Comparison of ENCODE assay signal across 23 mouse cellular contexts in the genomic region with DNA sequence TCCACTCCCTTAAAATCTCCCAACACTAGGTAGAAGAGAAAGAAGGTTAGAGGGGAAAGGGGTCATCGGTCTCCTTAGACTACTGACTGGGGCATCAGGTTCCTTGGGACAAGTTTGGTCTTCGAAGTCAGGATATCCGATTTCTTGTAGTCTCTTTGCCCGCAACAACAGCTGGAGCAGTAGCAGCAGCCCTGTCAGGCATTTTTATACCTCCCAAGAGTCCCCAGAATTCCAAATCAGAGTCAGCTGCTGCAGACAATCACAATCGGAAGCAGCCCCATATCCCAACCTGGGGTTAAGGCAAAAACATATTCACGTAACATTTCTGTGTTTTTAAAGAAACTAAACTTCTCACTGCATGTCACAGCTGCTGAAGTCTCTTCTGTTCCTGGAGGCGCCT. TPM values are rescaled to one million over a fixed set of nuclear protein-coding genes. Genes with fewer than 3 reads are reported as not detected.
DNase-seq lines count a peak whose midpoint lies in the region; ATAC-seq and TF ChIP-seq lines count a peak whose summit lies in the region.
"Had no signal": no experiment of that assay in that cellular context is flagged by ENCODE, and none has a peak within 500 bp of the region (broad histone marks: within the 10 kb centered on the region; RNA-seq: fewer than 3 reads in every experiment).

No protein-coding gene starts in this region.

- H3K79me2 ChIP-seq in C2C12 (ENCODE audit: control insufficient read depth, insufficient read depth), result no peaks in the 10 kb centered on the region

- ATAC-seq in embryonic facial prominence, embryonic 11.5 days (replicated peaks; ENCODE audit: insufficient number of reproducible peaks, low FRiP score, low TSS enrichment, low read depth), result no peak
- ATAC-seq in limb, embryonic 14.5 days (ENCODE audit: low FRiP score, low read depth), result peak; percentile 68
- ATAC-seq: forebrain, embryonic 15.5 days; Patski had no signal

- H3K27me3 ChIP-seq in embryonic facial prominence, embryonic 11.5 days (ENCODE audit: control insufficient read depth, insufficient read depth, low read length), result no peaks in the 10 kb centered on the region
- H3K27me3 ChIP-seq in embryonic facial prominence, embryonic 10.5 days (replicated peaks; ENCODE audit: low read depth, poor library complexity, severe bottlenecking), result no peaks in the 10 kb centered on the region
- H3K27me3 ChIP-seq in C2C12 (ENCODE audit: control insufficient read depth, insufficient read depth, insufficient read length), result no peaks in the 10 kb centered on the region
- no peaks in the 10 kb centered on the region for H3K27me3 ChIP-seq in limb, embryonic 14.5 days (ENCODE audit: control insufficient read depth, insufficient read depth, low read length)
- H3K27me3 ChIP-seq: CH12.LX; embryonic facial prominence, embryonic 13.5 days; forebrain, embryonic 12.5 days; forebrain, embryonic 15.5 days; hindbrain, embryonic 12.5 days; hindbrain, embryonic 15.5 days; Patski had no signal

- H3K27ac ChIP-seq in embryonic facial prominence, embryonic 11.5 days (replicated peaks; ENCODE audit: low read depth, low read length), result no peak overlapping the region
- no peak overlapping the region for H3K27ac ChIP-seq in embryonic facial prominence, embryonic 10.5 days (replicated peaks)
- H3K27ac ChIP-seq in limb, embryonic 14.5 days (replicated peaks; ENCODE audit: low read depth, low read length), result 0 out of 2 replicates have a peak overlapping the region, but pooled peaks have one; percentile 26
- H3K27ac ChIP-seq: embryonic facial prominence, embryonic 13.5 days; forebrain, embryonic 12.5 days; forebrain, embryonic 15.5 days; gastrocnemius, adult 2 months; hindbrain, embryonic 12.5 days; hindbrain, embryonic 15.5 days had no signal

- peak; percentile 9 for DNase-seq in embryonic facial prominence, embryonic 11.5 days (ENCODE audit: low spot score)
- DNase-seq in embryonic facial prominence, embryonic 10.5 days (ENCODE audit: low spot score), result no peak
- peak; percentile 31 for DNase-seq in limb, embryonic 14.5 days (ENCODE audit: low spot score)
- no peak for DNase-seq in urinary bladder, postnatal 25 days (ENCODE audit: low spot score)
- DNase-seq in left cerebral cortex, postnatal 14 days (ENCODE audit: low spot score in 2 of 2), result no peak
- DNase-seq: adrenal gland, postnatal 10 days; adrenal gland, postnatal 36 days; cerebellum, adult 18-20 months; cerebellum, adult 9-10 months; cerebellum, postnatal 14 days; gastrocnemius, adult 2 months; gastrocnemius, postnatal 14 days; heart, adult 11 months had no signal

- intact Hi-C loops in left cerebral cortex, postnatal 14 days (cut with DNase I), result no loop called here

- H3K4me3 ChIP-seq in embryonic facial prominence, embryonic 11.5 days (ENCODE audit: low read depth, low read length), result no peak overlapping the region
- H3K4me3 ChIP-seq in embryonic facial prominence, embryonic 10.5 days, result no peak overlapping the region
- no peak overlapping the region for H3K4me3 ChIP-seq in C2C12 (ENCODE audit: insufficient read depth, poor library complexity, severe bottlenecking)
- H3K4me3 ChIP-seq in limb, embryonic 14.5 days (replicated peaks; ENCODE audit: low read length), result no peak overlapping the region
- H3K4me3 ChIP-seq: embryonic facial prominence, embryonic 13.5 days; forebrain, embryonic 12.5 days; forebrain, embryonic 15.5 days; gastrocnemius, adult 2 months; hindbrain, embryonic 12.5 days; hindbrain, embryonic 15.5 days had no signal

- H3K4me1 ChIP-seq in embryonic facial prominence, embryonic 11.5 days (ENCODE audit: control insufficient read depth, insufficient read depth, low read length), result no peaks in the 10 kb centered on the region
- no peaks in the 10 kb centered on the region for H3K4me1 ChIP-seq in embryonic facial prominence, embryonic 10.5 days
- no peaks in the 10 kb centered on the region for H3K4me1 ChIP-seq in limb, embryonic 14.5 days (ENCODE audit: control insufficient read depth, insufficient read depth, low read length)
- H3K4me1 ChIP-seq: embryonic facial prominence, embryonic 13.5 days; forebrain, embryonic 12.5 days; forebrain, embryonic 15.5 days; hindbrain, embryonic 12.5 days; hindbrain, embryonic 15.5 days had no signal

- peaks cover 4% of the 10 kb centered on the region; the same call in 1 of the 2 replicates for H3K36me3 ChIP-seq in embryonic facial prominence, embryonic 11.5 days (replicated peaks; ENCODE audit: control insufficient read depth, insufficient read depth, low read depth, low read length)
- H3K36me3 ChIP-seq in embryonic facial prominence, embryonic 10.5 days (replicated peaks), result peaks cover 94% of the 10 kb centered on the region
- H3K36me3 ChIP-seq in C2C12 (ENCODE audit: control insufficient read depth, insufficient read depth), result peaks cover 67% of the 10 kb centered on the region
- peaks cover 78% of the 10 kb centered on the region for H3K36me3 ChIP-seq in limb, embryonic 14.5 days (ENCODE audit: control insufficient read depth, insufficient read depth, low read length)

- TF ChIP-seq POLR2A in limb, embryonic 14.5 days (IDR thresholded peaks at IDR 0.05; ENCODE audit: borderline replicate concordance, extremely low read depth, insufficient read depth, insufficient read length), result no peak

- H3K9ac ChIP-seq in embryonic facial prominence, embryonic 11.5 days (replicated peaks; ENCODE audit: low read length), result no peak overlapping the region
- no peak overlapping the region for H3K9ac ChIP-seq in limb, embryonic 14.5 days (ENCODE audit: low read depth, low read length, severe bottlenecking)
- H3K9ac ChIP-seq: embryonic facial prominence, embryonic 13.5 days; forebrain, embryonic 12.5 days; forebrain, embryonic 15.5 days; hindbrain, embryonic 12.5 days; hindbrain, embryonic 15.5 days had no signal

- no peaks in the 10 kb centered on the region for H3K9me3 ChIP-seq in embryonic facial prominence, embryonic 11.5 days (replicated peaks; ENCODE audit: control insufficient read depth, low read length)
- no peaks in the 10 kb centered on the region for H3K9me3 ChIP-seq in embryonic facial prominence, embryonic 10.5 days
- H3K9me3 ChIP-seq in limb, embryonic 14.5 days (ENCODE audit: control insufficient read depth, low read length), result no peaks in the 10 kb centered on the region
- H3K9me3 ChIP-seq: embryonic facial prominence, embryonic 13.5 days; forebrain, embryonic 12.5 days; forebrain, embryonic 15.5 days; G1E; hindbrain, embryonic 12.5 days; hindbrain, embryonic 15.5 days had no signal

- H3K79me3 ChIP-seq in C2C12 (ENCODE audit: low read depth), result no peaks in the 10 kb centered on the region

- H3ac ChIP-seq in C2C12 (ENCODE audit: control insufficient read depth, insufficient read length, low read depth), result no peak overlapping the region

- no peak for TF ChIP-seq CTCF in C2C12 (IDR thresholded peaks at IDR 0.05; ENCODE audit: control insufficient read depth, insufficient read depth, insufficient read length)

- no peak overlapping the region for H3K4me2 ChIP-seq in embryonic facial prominence, embryonic 11.5 days (ENCODE audit: low read depth, low read length)
- no peak overlapping the region for H3K4me2 ChIP-seq in limb, embryonic 14.5 days (replicated peaks; ENCODE audit: low read depth, low read length, severe bottlenecking)
- H3K4me2 ChIP-seq: embryonic facial prominence, embryonic 13.5 days; forebrain, embryonic 12.5 days; forebrain, embryonic 15.5 days; heart, embryonic 11.5 days; hindbrain, embryonic 12.5 days; hindbrain, embryonic 15.5 days had no signal

- 73% methylated on average over 7 of the region's 7 CpGs for WGBS in embryonic facial prominence, embryonic 11.5 days
- WGBS in embryonic facial prominence, embryonic 10.5 days, result 83% methylated on average over 7 of the region's 7 CpGs
- WGBS in limb, embryonic 14.5 days, result 60% methylated on average over 7 of the region's 7 CpGs

TF ChIP-seq in C2C12, 6 proteins besides CTCF, POLR2A, EP300 and RAD21:
- TF ChIP-seq MYOD1 (IDR thresholded peaks at IDR 0.05; ENCODE audit: control insufficient read depth, insufficient read length, low read depth), result peak; percentile 93
- no peak for TF ChIP-seq FOSL1 (IDR thresholded peaks at IDR 0.05; ENCODE audit: insufficient read depth, low read length, poor library complexity, severe bottlenecking)
TF ChIP-seq in C2C12: peak in this region for 1.

RNA-seq across cellular contexts. Expression of gene Prmt7, which starts 20.8 kb away (rescaled TPM):
- polyA plus RNA-seq in embryonic facial prominence, embryonic 11.5 days (2014; fragmentation: Nextera tagmentation; extraction: Ambion mirVana), result 62.6 and 62.7 TPM in 2 replicates
- 75.8 and 80.6 TPM in 2 replicates for polyA plus RNA-seq in embryonic facial prominence, embryonic 10.5 days (2016; fragmentation: Nextera tagmentation; extraction: Ambion mirVana)
- 40.3 TPM for polyA plus RNA-seq in C2C12 (2012; fragmentation: generic; extraction: Trizol)
- 35.5 and 40.3 TPM in 2 replicates for polyA plus RNA-seq in limb, embryonic 14.5 days (2012; rRNA removed)
- 44.7 and 46.6 TPM in 2 replicates for polyA plus RNA-seq in limb, embryonic 14.5 days (2014; fragmentation: Nextera tagmentation; extraction: Ambion mirVana)
- 10 to 100 TPM; 37.1 to 37.8 TPM for total RNA-seq in left cerebral cortex, postnatal 14 days (2021)

RNA-seq across cellular contexts. Expression of gene Slc7a6os, which starts 20.8 kb away (rescaled TPM):
- 43.8 and 46.7 TPM in 2 replicates for polyA plus RNA-seq in embryonic facial prominence, embryonic 11.5 days (2014; fragmentation: Nextera tagmentation; extraction: Ambion mirVana)
- polyA plus RNA-seq in embryonic facial prominence, embryonic 10.5 days (2016; fragmentation: Nextera tagmentation; extraction: Ambion mirVana), result 37.5 and 39.7 TPM in 2 replicates
- 30.1 TPM for polyA plus RNA-seq in C2C12 (2012; fragmentation: generic; extraction: Trizol)
- polyA plus RNA-seq in limb, embryonic 14.5 days (2012; rRNA removed), result 52.4 and 58.3 TPM in 2 replicates
- polyA plus RNA-seq in limb, embryonic 14.5 days (2014; fragmentation: Nextera tagmentation; extraction: Ambion mirVana), result 32.5 and 36.1 TPM in 2 replicates
- total RNA-seq in left cerebral cortex, postnatal 14 days (2021), result 10 to 100 TPM; 26.8 to 28.3 TPM

Comparison
In these comparisons a context has a peak if more than half of its experiments do, and no peak if none do; other contexts are left out.
1. DNase-seq: peak in embryonic facial prominence, embryonic 11.5 days (single experiment) and limb, embryonic 14.5 days (single experiment); none in embryonic facial prominence, embryonic 10.5 days (single experiment), urinary bladder, postnatal 25 days (single experiment) and left cerebral cortex, postnatal 14 days (0 of 2).